Mouse (Mus musculus) CH12.LX (cell line): ENCODE data around the gene Pcdh11x.

ENCODE experiments used
- BHLHE40 ChIP-seq: IDR thresholded peaks from 2 replicates; pipeline ENCODE4 v1.6.1; 2011; ENCODE audit warnings: mild to moderate bottlenecking, low read depth, low read length, improper control_type of control experiment
- CTCF ChIP-seq, 2 experiments: IDR thresholded peaks in 1 of 2; conservative IDR thresholded peaks in 1 of 2; 2 replicates each; pipeline ENCODE4 v1.5.1; 2011 to 2012; ENCODE audit warnings: low read depth in 2 of 2, low read length in 2 of 2, improper control_type of control experiment in 1 of 2, inconsistent platforms in 1 of 2, mild to moderate bottlenecking in 1 of 2, moderate library complexity in 1 of 2
- USF1 ChIP-seq: IDR thresholded peaks from 2 replicates; pipeline ENCODE4 v1.6.1; 2014; ENCODE audit warnings: low read depth, mild to moderate bottlenecking, inconsistent platforms, low read length, improper control_type of control experiment

- no peak for TF ChIP-seq CTCF (conservative IDR thresholded peaks at IDR 0.05 in 1 of 2, IDR thresholded peaks at IDR 0.05 in 1 of 2; ENCODE audit: low read depth in 2 of 2, low read length in 2 of 2)
- TF ChIP-seq USF1: no peak
- no peak for TF ChIP-seq BHLHE40
These were observed 654.5 kb downstream of the Pcdh11x start for GRCm38 (mm10) chrX:120944556-120944955.
